ENCODE assay signal across 8 mouse cellular contexts in genomic region chr13:28718868-28719265, GRCm38 (mm10).
DNase-seq lines count a peak whose midpoint lies in the region; ATAC-seq lines count a peak whose summit lies in the region.

No protein-coding gene starts in this region.

- no peaks in the 10 kb centered on the region for H3K27me3 ChIP-seq in lung, embryonic 16.5 days (ENCODE audit: control insufficient read depth, insufficient read depth, low read depth, low read length)
- H3K27me3 ChIP-seq in midbrain, embryonic 10.5 days (ENCODE audit: low read depth, poor library complexity, severe bottlenecking) = no peaks in the 10 kb centered on the region

- H3K4me2 ChIP-seq in lung, embryonic 16.5 days (ENCODE audit: low read depth, low read length) = no peak overlapping the region

- H3K36me3 ChIP-seq in lung, embryonic 16.5 days (ENCODE audit: control insufficient read depth, insufficient read depth, low read length) = no peaks in the 10 kb centered on the region
- no peaks in the 10 kb centered on the region for H3K36me3 ChIP-seq in midbrain, embryonic 10.5 days

- H3K4me3 ChIP-seq in lung, embryonic 16.5 days (ENCODE audit: low read length) = no peak overlapping the region
- H3K4me3 ChIP-seq in midbrain, embryonic 10.5 days = peak overlapping the region; percentile 7; the same call in 1 of the 2 replicates

- ATAC-seq in lung, embryonic 16.5 days (ENCODE audit: low read depth) = 0 out of 2 replicates have a peak, but pooled peaks have one; percentile 4

- peak overlapping the region; percentile 36 for H3K27ac ChIP-seq in lung, embryonic 16.5 days (ENCODE audit: low read length)
- peak overlapping the region; percentile 81 for H3K27ac ChIP-seq in midbrain, embryonic 10.5 days (replicated peaks)

- 43% methylated on average over 5 of the region's 5 CpGs for WGBS in lung, embryonic 16.5 days
- 44% methylated on average over 5 of the region's 5 CpGs for WGBS in midbrain, embryonic 10.5 days

- DNase-seq in cerebellum, postnatal 25 days = peak; percentile 30 to 40
- DNase-seq in cerebellum, adult 18-20 months = no peak
- DNase-seq in lung, postnatal 14 days = no peak
- no peak for DNase-seq in midbrain, embryonic 10.5 days (ENCODE audit: low spot score)
- DNase-seq in adipocyte (ENCODE audit: low spot score) = no peak
- no peak for DNase-seq in T-cell, adult 2 months (ENCODE audit: low spot score)
- DNase-seq in kidney, adult 8-10 months = no peak

- H3K9me3 ChIP-seq in lung, embryonic 16.5 days (ENCODE audit: control insufficient read depth, low read length) = no peaks in the 10 kb centered on the region
- no peaks in the 10 kb centered on the region for H3K9me3 ChIP-seq in midbrain, embryonic 10.5 days (replicated peaks)

- no peak overlapping the region for H3K9ac ChIP-seq in lung, embryonic 16.5 days (ENCODE audit: low read length)

- peaks cover 36% of the 10 kb centered on the region for H3K4me1 ChIP-seq in lung, embryonic 16.5 days (replicated peaks; ENCODE audit: control insufficient read depth, insufficient read depth, low read length)
- H3K4me1 ChIP-seq in midbrain, embryonic 10.5 days = peaks cover 73% of the 10 kb centered on the region

Comparison
In these comparisons a context has a peak if more than half of its experiments do, and no peak if none do; other contexts are left out.
1. DNase-seq: peak in cerebellum, postnatal 25 days (2 of 2); none in cerebellum, adult 18-20 months (0 of 2), lung, postnatal 14 days (single experiment), midbrain, embryonic 10.5 days (single experiment), adipocyte (single experiment), T-cell, adult 2 months (single experiment) and kidney, adult 8-10 months (0 of 2).